ENCODE assay signal across 21 mouse cellular contexts in the genomic region with DNA sequence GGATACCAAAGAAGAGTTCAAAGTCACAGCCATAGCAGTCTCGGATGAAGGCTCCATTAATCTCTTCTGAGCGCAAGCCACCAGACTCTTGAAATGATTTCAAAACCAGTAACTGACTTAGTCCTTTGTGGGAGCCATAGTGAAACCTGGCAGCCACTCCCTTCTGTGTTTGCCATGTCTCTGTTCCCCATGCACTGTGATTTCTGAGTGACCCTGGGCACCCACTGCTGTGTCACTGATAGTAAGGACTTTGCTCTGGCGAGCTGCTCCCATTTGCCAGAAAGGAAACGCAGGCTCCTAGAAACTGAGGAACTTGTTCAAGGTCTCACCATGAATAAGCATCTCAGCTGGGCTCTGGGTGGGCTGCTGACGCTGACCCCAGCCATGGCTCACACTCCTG. TPM values are rescaled to one million over a fixed set of nuclear protein-coding genes. Genes with fewer than 3 reads are reported as not detected.
A peak's percentile ranks its signal among the peaks of the same experiment; 100 is the strongest.
DNase-seq lines count a peak whose midpoint lies in the region; ATAC-seq and TF ChIP-seq lines count a peak whose summit lies in the region.
"Had no signal": no experiment of that assay in that cellular context is flagged by ENCODE, and none has a peak within 500 bp of the region (broad histone marks: within the 10 kb centered on the region; RNA-seq: fewer than 3 reads in every experiment).

No protein-coding gene starts in this region.

- 0 out of 2 replicates have a peak overlapping the region, but pooled peaks have one; percentile 13 for H3K27ac ChIP-seq in intestine, embryonic 15.5 days
- H3K27ac ChIP-seq in intestine, embryonic 16.5 days (ENCODE audit: low read length): no peak overlapping the region
- H3K27ac ChIP-seq in small intestine, adult 2 months (ENCODE audit: insufficient read depth, low read depth, low read length): peak overlapping the region; percentile 61; the same call in 1 of the 2 replicates
- H3K27ac ChIP-seq: embryonic facial prominence, embryonic 10.5 days; embryonic facial prominence, embryonic 12.5 days; forebrain, embryonic 10.5 days; forebrain, embryonic 12.5 days had no signal

- H3K4me2 ChIP-seq in intestine, embryonic 15.5 days (replicated peaks): no peak overlapping the region
- H3K4me2 ChIP-seq in intestine, embryonic 16.5 days (ENCODE audit: low read depth, low read length): no peak overlapping the region
- H3K4me2 ChIP-seq: embryonic facial prominence, embryonic 12.5 days; forebrain, embryonic 12.5 days had no signal

- DNase-seq in adrenal gland, postnatal 36 days: peak; percentile 31 to 41
- DNase-seq in adrenal gland, postnatal 25 days: no peak
- no peak for DNase-seq in left cerebral cortex, adult 18-20 months (ENCODE audit: low spot score in 2 of 2)
- no peak for DNase-seq in urinary bladder, postnatal 4 days (ENCODE audit: low spot score in 2 of 2)
- DNase-seq in gastrocnemius, adult 8-10 months (ENCODE audit: low spot score in 2 of 2): no peak
- DNase-seq: adrenal gland, adult 8-10 months; cerebellum, adult 11 months; cerebellum, adult 18-20 months; cerebellum, adult 8-10 months; cerebellum, adult 9-11 months; cerebellum, postnatal 14 days; cerebellum, postnatal 36 days had no signal

- no peaks in the 10 kb centered on the region for H3K9me3 ChIP-seq in intestine, embryonic 15.5 days
- H3K9me3 ChIP-seq in intestine, embryonic 16.5 days (ENCODE audit: control insufficient read depth, low read length): no peaks in the 10 kb centered on the region
- H3K9me3 ChIP-seq: embryonic facial prominence, embryonic 10.5 days; embryonic facial prominence, embryonic 12.5 days; forebrain, embryonic 10.5 days; forebrain, embryonic 12.5 days had no signal

- H3K36me3 ChIP-seq in intestine, embryonic 15.5 days: no peaks in the 10 kb centered on the region
- H3K36me3 ChIP-seq in intestine, embryonic 16.5 days (ENCODE audit: control insufficient read depth, insufficient read depth, low read length): no peaks in the 10 kb centered on the region
- H3K36me3 ChIP-seq in small intestine, adult 2 months (ENCODE audit: control insufficient read depth, insufficient read depth, low read length): no peaks in the 10 kb centered on the region
- H3K36me3 ChIP-seq: embryonic facial prominence, embryonic 10.5 days; embryonic facial prominence, embryonic 12.5 days; forebrain, embryonic 10.5 days; forebrain, embryonic 12.5 days had no signal

- H3K9ac ChIP-seq in intestine, embryonic 15.5 days: no peak overlapping the region
- H3K9ac ChIP-seq in intestine, embryonic 16.5 days (ENCODE audit: low read depth, low read length): no peak overlapping the region
- H3K9ac ChIP-seq: embryonic facial prominence, embryonic 12.5 days; forebrain, embryonic 12.5 days had no signal

- ATAC-seq in intestine, embryonic 15.5 days: peak; percentile 64
- ATAC-seq in intestine, embryonic 16.5 days: peak; percentile 62
- ATAC-seq: forebrain, embryonic 14.5 days; forebrain, embryonic 16.5 days had no signal

- 82% methylated on average over 5 of the region's 5 CpGs for WGBS in intestine, embryonic 15.5 days
- WGBS in intestine, embryonic 16.5 days: 64% methylated on average over 5 of the region's 5 CpGs
- 34% methylated on average over 5 of the region's 5 CpGs for WGBS in small intestine, adult 2 months

- no peak for TF ChIP-seq POLR2A in small intestine, adult 2 months (IDR thresholded peaks at IDR 0.05; ENCODE audit: low read depth, low read length)

- no peak for TF ChIP-seq CTCF in small intestine, adult 2 months (IDR thresholded peaks at IDR 0.05; ENCODE audit: extremely low read depth, insufficient read length, insufficient replicate concordance, low read depth, low read length)

- no peaks in the 10 kb centered on the region for H3K27me3 ChIP-seq in intestine, embryonic 15.5 days (replicated peaks)
- H3K27me3 ChIP-seq in intestine, embryonic 16.5 days (replicated peaks; ENCODE audit: control insufficient read depth, insufficient read depth, low read length): no peaks in the 10 kb centered on the region
- H3K27me3 ChIP-seq in small intestine, adult 2 months (ENCODE audit: control insufficient read depth, insufficient read depth, low read length): no peaks in the 10 kb centered on the region
- H3K27me3 ChIP-seq: embryonic facial prominence, embryonic 12.5 days; forebrain, embryonic 12.5 days had no signal

- no peak overlapping the region for H3K4me3 ChIP-seq in intestine, embryonic 15.5 days (replicated peaks)
- no peak overlapping the region for H3K4me3 ChIP-seq in intestine, embryonic 16.5 days (ENCODE audit: low read length)
- H3K4me3 ChIP-seq in small intestine, adult 2 months (ENCODE audit: low read depth, low read length): no peak overlapping the region
- H3K4me3 ChIP-seq: embryonic facial prominence, embryonic 10.5 days; embryonic facial prominence, embryonic 12.5 days; forebrain, embryonic 10.5 days; forebrain, embryonic 12.5 days had no signal

- H3K4me1 ChIP-seq in intestine, embryonic 15.5 days (replicated peaks): peaks cover 16% of the 10 kb centered on the region
- H3K4me1 ChIP-seq in intestine, embryonic 16.5 days (ENCODE audit: control insufficient read depth, insufficient read depth, low read length): peaks cover 13% of the 10 kb centered on the region
- H3K4me1 ChIP-seq in small intestine, adult 2 months (ENCODE audit: control insufficient read depth, insufficient read depth, insufficient read length, low read length): peaks cover 21% of the 10 kb centered on the region; the same call in 1 of the 2 replicates

RNA-seq across cellular contexts. Expression of gene Atf3, which starts 45.6 kb away (rescaled TPM):
- total RNA-seq in adrenal gland, postnatal 36 days (2021): 10 to 100 TPM in 1 of 2 experiments, 1 to 10 TPM in 1; 4.2 to 11.0 TPM
- 0.67 TPM in 1 of 2 replicates, not detected in the other for total RNA-seq in adrenal gland, postnatal 25 days (2021)
- polyA plus RNA-seq in intestine, embryonic 15.5 days (2015; fragmentation: Nextera tagmentation; extraction: Ambion mirVana): 4.1 and 4.9 TPM in 2 replicates
- polyA plus RNA-seq in intestine, embryonic 16.5 days (2015; fragmentation: Nextera tagmentation; extraction: Ambion mirVana): 4.1 and 5.6 TPM in 2 replicates
- 7.8 and 41.0 TPM in 2 replicates for polyA plus RNA-seq in small intestine, adult 2 months (2012; rRNA removed)
- 1 to 10 TPM in 1 of 2 experiments, under 1 TPM in 1; 0.91 to 3.1 TPM for total RNA-seq in left cerebral cortex, adult 18-20 months (2021)
- total RNA-seq in gastrocnemius, adult 8-10 months (2022): 10 to 100 TPM in 1 of 4 experiments, 1 to 10 TPM in 3; 1.9 to 19.3 (median 7.4) TPM

RNA-seq across cellular contexts. Expression of gene Nenf, which starts 54.5 kb away (rescaled TPM):
- 100 to 1,000 TPM in 1 of 2 experiments, 10 to 100 TPM in 1; 86.6 to 103 TPM for total RNA-seq in adrenal gland, postnatal 36 days (2021)
- total RNA-seq in adrenal gland, postnatal 25 days (2021): 104 and 112 TPM in 2 replicates
- 91.3 and 94.3 TPM in 2 replicates for polyA plus RNA-seq in intestine, embryonic 15.5 days (2015; fragmentation: Nextera tagmentation; extraction: Ambion mirVana)
- polyA plus RNA-seq in intestine, embryonic 16.5 days (2015; fragmentation: Nextera tagmentation; extraction: Ambion mirVana): 83.3 and 88.7 TPM in 2 replicates
- polyA plus RNA-seq in small intestine, adult 2 months (2012; rRNA removed): 55.8 and 59.7 TPM in 2 replicates
- 10 to 100 TPM; 76.1 to 80.3 TPM for total RNA-seq in left cerebral cortex, adult 18-20 months (2021)
- 10 to 100 TPM; 58.2 to 77.0 (median 71.4) TPM for total RNA-seq in gastrocnemius, adult 8-10 months (2022)

Comparison
In these comparisons a context has a peak if more than half of its experiments do, and no peak if none do; other contexts are left out.
1. DNase-seq: peak in adrenal gland, postnatal 36 days (2 of 2); none in adrenal gland, postnatal 25 days (single experiment), left cerebral cortex, adult 18-20 months (0 of 2), urinary bladder, postnatal 4 days (0 of 2) and gastrocnemius, adult 8-10 months (0 of 2).